Mouse (Mus musculus) liver, embryonic 15.5 days (tissue): ENCODE results near the gene Unc93a. TPM values are rescaled to one million over a fixed set of nuclear protein-coding genes. Genes with fewer than 3 reads are reported as not detected.
A peak's percentile ranks its signal among the peaks of the same experiment; 100 is the strongest.
"Not testable (repeated sequence)": the region's sequence is repeated elsewhere in the genome, so short reads cannot be mapped to it uniquely, and the experiment has no call there.

Source experiments
- ATAC-seq: fragments of 200-750 bp; cut with Nextera tagmentation; 2 replicates; pipeline ENCODE4 v1.8.0; 2017; ENCODE audit warnings: moderate number of reproducible peaks, mild to moderate bottlenecking, moderate library complexity; ENCODE audit not compliant: insufficient read depth
- H3K27ac ChIP-seq: fragments of 300-500 bp; sonication (generic); replicated peaks from 2 replicates; pipeline ENCODE4 v1.5.1; 2015; ENCODE audit warnings: mild to moderate bottlenecking, inconsistent platforms
- H3K27me3 ChIP-seq: fragments of 300-500 bp; sonication (generic); 2 replicates; pipeline ENCODE4 v1.6.1; 2015; ENCODE audit warnings: mild to moderate bottlenecking, inconsistent platforms
- H3K36me3 ChIP-seq: fragments of 300-500 bp; sonication (generic); replicated peaks from 2 replicates; pipeline ENCODE4 v1.6.1; 2015; ENCODE audit warnings: moderate library complexity, mild to moderate bottlenecking, inconsistent platforms
- H3K4me1 ChIP-seq: fragments of 300-500 bp; sonication (generic); replicated peaks from 2 replicates; pipeline ENCODE4 v1.6.1; 2015; ENCODE audit warnings: inconsistent platforms
- H3K4me2 ChIP-seq: fragments of 300-500 bp; sonication (generic); 2 replicates; pipeline ENCODE4 v1.6.1; 2015; ENCODE audit warnings: moderate library complexity, mild to moderate bottlenecking, inconsistent platforms
- H3K4me3 ChIP-seq: fragments of 300-500 bp; sonication (generic); replicated peaks from 2 replicates; pipeline ENCODE4 v1.5.1; 2015; ENCODE audit warnings: mild to moderate bottlenecking, inconsistent platforms
- H3K9ac ChIP-seq: fragments of 300-500 bp; sonication (generic); 2 replicates; pipeline ENCODE4 v1.6.1; 2015; ENCODE audit warnings: moderate library complexity, mild to moderate bottlenecking, inconsistent platforms
- H3K9me3 ChIP-seq: fragments of 300-500 bp; sonication (generic); replicated peaks from 2 replicates; pipeline ENCODE4 v1.6.1; 2016; ENCODE audit warnings: inconsistent platforms
- WGBS: fragments of 180-500 bp; shearing (Covaris S2); methylation state at CpG from one replicate; pipeline ENCODE4 v1.1.7; 2015; ENCODE audit warnings: mixed read lengths; ENCODE audit not compliant: insufficient replicate concordance; 5-methylcytosine and 5-hydroxymethylcytosine counted together
- polyA plus RNA-seq: library from polyadenylated mRNA; unstranded; fragments of >200 nt; fragmentation: Nextera tagmentation; extraction: Ambion mirVana; gene quantifications from 2 replicates; pipeline ENCODE4 v1.2.1, GENCODE M21; 2015

Gene Unc93a
- polyA plus RNA-seq, 1 experiment from 2014 or later, result not detected

- not testable (repeated sequence) for H3K4me3 ChIP-seq, H3K9ac ChIP-seq, H3K4me1 ChIP-seq, H3K27ac ChIP-seq, H3K4me2 ChIP-seq, H3K9me3 ChIP-seq, H3K27me3 ChIP-seq, H3K36me3 ChIP-seq
- WGBS, result 50% methylated on average over 9 of the region's 11 CpGs
- ATAC-seq, result peak; percentile 38; the same call in 1 of the 2 replicates
Observed at GRCm38 (mm10) chr17:13129737-13130465, 1.7 kb downstream of the Unc93a start.

DNA sequence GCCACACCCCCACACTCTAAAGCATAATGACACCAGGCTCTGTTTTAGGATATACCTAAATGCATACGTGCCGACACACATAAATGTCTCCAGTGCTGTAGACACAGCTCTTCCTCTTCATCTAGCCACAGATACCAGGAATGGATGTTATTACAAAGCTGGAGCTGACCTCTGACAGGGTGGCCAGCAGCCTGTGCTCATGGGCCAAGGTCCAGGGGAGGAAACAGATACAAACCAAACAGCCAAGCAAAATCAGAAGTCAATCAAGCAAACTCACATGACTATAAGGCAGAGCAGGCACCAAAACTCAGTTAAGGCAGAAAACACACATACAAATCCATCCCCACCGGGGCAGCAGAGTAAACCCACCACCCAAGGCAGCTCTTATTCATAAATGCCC is 2.3 kb downstream of the Unc93a start:
- not testable (repeated sequence) for H3K4me3 ChIP-seq, H3K27me3 ChIP-seq, H3K9me3 ChIP-seq, H3K27ac ChIP-seq, H3K36me3 ChIP-seq, H3K4me2 ChIP-seq, H3K4me1 ChIP-seq, H3K9ac ChIP-seq
- WGBS, result no CpG with 5 or more reads among the region's 3 CpGs
- peak; percentile 47; the same call in 1 of the 2 replicates for ATAC-seq

GRCm38 (mm10) chr17:13124241-13124640 is 7.4 kb downstream of the Unc93a start:
- not testable (repeated sequence) for H3K27ac ChIP-seq, ATAC-seq, H3K4me1 ChIP-seq, H3K4me3 ChIP-seq, H3K9ac ChIP-seq, H3K36me3 ChIP-seq, H3K27me3 ChIP-seq, H3K4me2 ChIP-seq, H3K9me3 ChIP-seq
- WGBS, result 33% methylated on average over 2 of the region's 3 CpGs

DNA sequence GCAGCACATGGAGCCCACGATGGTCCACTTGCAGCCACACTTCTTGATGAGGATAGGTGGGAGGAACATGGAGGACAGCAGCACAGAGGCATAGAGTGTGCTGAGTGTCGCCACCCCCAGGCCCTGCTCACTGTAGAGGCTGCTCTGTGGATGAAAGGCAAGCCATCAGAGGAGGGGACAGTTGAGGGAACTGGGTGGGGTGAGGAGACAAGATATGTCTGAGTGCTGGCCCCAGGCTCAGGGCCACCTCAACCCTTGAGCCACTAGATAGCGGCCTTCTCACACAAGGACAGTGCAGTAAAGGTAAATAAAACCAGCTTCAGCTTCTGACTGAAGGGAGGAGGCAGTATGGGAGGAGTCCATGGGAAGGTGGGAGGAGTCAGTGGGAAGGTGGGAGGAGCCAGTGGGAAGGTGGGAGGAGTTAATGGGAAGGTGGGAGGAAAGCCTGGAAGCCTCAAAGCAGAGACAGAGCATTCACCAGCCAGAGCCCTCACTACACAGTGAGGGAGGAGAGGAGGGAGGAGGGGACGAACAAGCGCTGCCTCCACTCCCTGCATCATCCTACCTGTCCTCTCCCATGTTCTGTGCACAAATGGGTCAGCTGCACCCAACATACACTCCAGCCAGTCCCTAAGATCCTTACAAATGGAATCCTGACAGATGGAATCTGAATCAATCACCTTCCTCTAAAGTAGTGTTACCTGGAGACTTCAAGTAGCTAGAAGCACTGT is 8.1 kb downstream of the Unc93a start:
- not testable (repeated sequence) for H3K36me3 ChIP-seq, H3K4me1 ChIP-seq, H3K9me3 ChIP-seq, H3K27ac ChIP-seq, H3K9ac ChIP-seq, H3K27me3 ChIP-seq, ATAC-seq, H3K4me2 ChIP-seq, H3K4me3 ChIP-seq
- WGBS, result 72% methylated on average over 2 of the region's 5 CpGs

DNA sequence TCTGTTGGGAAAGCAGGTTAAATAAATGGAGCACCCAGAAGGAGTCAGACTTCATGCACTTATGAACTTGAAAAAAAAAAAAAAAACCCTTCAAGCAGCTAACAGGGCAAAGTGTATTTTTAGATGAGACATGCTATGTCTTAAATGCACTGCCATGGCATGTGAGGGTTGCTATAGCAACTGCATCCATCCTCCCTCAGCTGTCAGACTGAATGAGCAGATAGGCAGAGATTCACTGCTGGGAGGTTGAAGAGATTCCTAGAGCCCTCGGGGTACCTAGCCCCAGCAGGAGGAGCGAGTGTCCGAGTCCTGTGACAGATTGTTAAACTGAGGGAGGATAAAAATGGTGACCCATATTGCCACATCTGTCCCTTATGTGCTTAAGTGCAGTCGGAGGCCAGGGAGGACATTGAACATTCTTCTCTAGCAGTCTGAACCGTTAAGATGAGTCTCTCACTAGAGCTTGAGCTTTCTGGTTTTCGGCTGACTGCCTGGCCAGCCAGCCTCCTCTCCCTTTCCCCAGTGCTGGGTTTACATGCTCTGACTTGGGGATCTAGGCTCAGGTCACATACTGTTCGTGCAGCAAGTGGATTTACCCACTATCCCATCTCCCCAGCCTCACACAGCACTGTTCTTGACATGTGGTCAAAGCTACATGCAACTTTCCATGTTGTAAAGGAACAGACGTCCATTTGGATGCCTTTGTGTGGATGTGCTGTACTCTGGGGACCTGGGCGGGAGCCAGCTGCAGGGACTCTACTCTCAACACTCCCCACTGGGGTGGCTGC is 18.9 kb downstream of the Unc93a start:
- 41% methylated on average over 3 of the region's 9 CpGs for WGBS
- H3K36me3 ChIP-seq, H3K27ac ChIP-seq, H3K4me2 ChIP-seq, H3K4me1 ChIP-seq, H3K9ac ChIP-seq, H3K4me3 ChIP-seq, H3K9me3 ChIP-seq, ATAC-seq, H3K27me3 ChIP-seq: not testable (repeated sequence)

DNA sequence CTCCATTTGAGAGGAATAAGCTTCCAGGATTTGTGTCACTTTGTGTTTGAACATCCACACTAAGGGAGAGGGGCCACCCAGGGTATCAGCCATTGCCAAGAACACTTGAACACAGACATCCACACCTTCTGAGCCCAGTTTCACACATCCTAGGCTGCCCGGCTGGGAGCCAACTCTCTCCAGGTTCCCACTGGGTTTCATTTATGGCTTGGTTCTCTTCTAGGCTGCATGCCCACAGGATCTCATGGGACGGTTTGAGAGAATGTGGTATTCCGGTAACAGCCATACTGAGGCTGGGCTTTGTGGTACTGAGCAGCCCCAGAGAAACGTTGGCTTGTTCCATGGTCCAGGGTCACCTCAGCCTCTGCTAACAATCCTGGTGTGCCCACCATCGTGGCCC is 25.0 kb downstream of the Unc93a start:
- not testable (repeated sequence) for H3K36me3 ChIP-seq, H3K27ac ChIP-seq, H3K27me3 ChIP-seq, H3K9ac ChIP-seq, H3K9me3 ChIP-seq, H3K4me3 ChIP-seq, H3K4me1 ChIP-seq, ATAC-seq, H3K4me2 ChIP-seq
- 68% methylated on average over 5 of the region's 5 CpGs for WGBS

GRCm38 (mm10) chr17:13092960-13093359 is 38.6 kb downstream of the Unc93a start:
- not testable (repeated sequence) for ATAC-seq, H3K36me3 ChIP-seq, H3K4me1 ChIP-seq, H3K4me3 ChIP-seq, H3K27ac ChIP-seq, H3K27me3 ChIP-seq, H3K9me3 ChIP-seq, H3K9ac ChIP-seq, H3K4me2 ChIP-seq
- 74% methylated on average over 3 of the region's 4 CpGs for WGBS

DNA sequence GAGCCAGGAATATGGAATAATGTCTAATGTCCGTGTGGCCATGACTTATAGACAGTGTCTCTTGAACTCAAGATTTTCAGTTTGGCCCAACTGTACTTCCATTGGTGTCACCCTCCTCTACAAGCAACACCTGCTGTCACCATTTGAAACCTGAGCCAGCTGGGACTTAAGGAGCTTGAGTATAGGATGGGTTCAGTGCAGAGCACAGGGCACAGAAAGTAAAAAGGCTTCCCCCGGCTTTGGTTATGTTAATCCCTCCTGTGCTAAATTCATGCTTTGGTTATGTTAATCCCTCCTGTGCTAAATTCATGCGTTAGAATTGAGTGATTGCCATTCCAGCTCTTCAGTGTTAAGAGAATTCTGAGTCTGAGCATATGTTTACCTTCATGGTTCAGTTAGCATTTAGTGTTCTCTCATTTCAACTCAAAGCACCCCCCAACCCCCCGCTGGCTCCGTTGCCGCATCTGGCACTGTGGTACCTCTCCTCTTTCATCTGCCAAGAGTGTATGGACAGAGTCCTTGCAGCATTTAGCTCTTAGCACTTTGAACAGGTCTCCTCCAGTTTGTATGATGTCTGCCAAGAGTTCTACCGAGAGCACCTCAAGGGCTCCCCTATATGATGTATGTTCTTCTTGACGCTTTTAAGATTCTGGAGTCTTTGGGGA is 39.4 kb downstream of the Unc93a start:
- 57% methylated on average over 8 of the region's 8 CpGs for WGBS

GRCm38 (mm10) chr17:13091510-13091909 is 40.1 kb downstream of the Unc93a start:
- H3K9ac ChIP-seq, H3K4me1 ChIP-seq, H3K27ac ChIP-seq, H3K27me3 ChIP-seq, H3K9me3 ChIP-seq, ATAC-seq, H3K36me3 ChIP-seq, H3K4me2 ChIP-seq, H3K4me3 ChIP-seq: not testable (repeated sequence)
- WGBS, result 60% methylated on average over 1 of the region's 1 CpGs

More for the DNA sequence above, 39.4 kb downstream of the Unc93a start:
- not testable (repeated sequence) for H3K9me3 ChIP-seq, ATAC-seq, H3K27ac ChIP-seq, H3K4me3 ChIP-seq, H3K27me3 ChIP-seq, H3K4me2 ChIP-seq, H3K9ac ChIP-seq, H3K4me1 ChIP-seq, H3K36me3 ChIP-seq

DNA sequence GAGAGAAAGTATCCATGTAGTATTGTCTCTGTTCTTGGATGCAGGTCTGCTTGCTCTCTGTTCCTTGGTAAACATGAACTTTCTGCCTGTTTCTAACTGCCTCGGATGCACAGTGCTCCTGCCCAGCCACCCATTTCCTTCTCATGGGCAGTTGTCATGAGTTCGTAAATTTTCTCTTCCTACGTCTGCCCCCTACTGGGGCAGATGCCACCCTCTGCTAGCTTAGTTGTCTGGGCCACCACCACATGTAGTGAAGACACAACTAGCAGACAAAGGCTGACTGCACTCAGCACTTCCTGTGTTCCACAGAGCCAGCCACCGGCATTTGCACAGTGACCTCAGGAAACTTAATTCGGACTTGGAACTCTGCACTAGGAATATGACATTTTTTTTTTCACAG is 62.4 kb downstream of the Unc93a start:
- H3K27me3 ChIP-seq, H3K9me3 ChIP-seq, H3K4me2 ChIP-seq, H3K36me3 ChIP-seq, H3K4me3 ChIP-seq, H3K4me1 ChIP-seq, H3K9ac ChIP-seq, H3K27ac ChIP-seq, ATAC-seq: not testable (repeated sequence)
- 33% methylated on average over 5 of the region's 5 CpGs for WGBS

GRCm38 (mm10) chr17:13067864-13068385 is 63.7 kb downstream of the Unc93a start:
- not testable (repeated sequence) for H3K4me1 ChIP-seq, H3K4me3 ChIP-seq, H3K9ac ChIP-seq, H3K9me3 ChIP-seq, H3K27ac ChIP-seq, ATAC-seq, H3K27me3 ChIP-seq, H3K4me2 ChIP-seq, H3K36me3 ChIP-seq
- WGBS, result 56% methylated on average over 1 of the region's 4 CpGs
